Mouse (Mus musculus): ENCODE data around the gene Scgb2b24.

DNA sequence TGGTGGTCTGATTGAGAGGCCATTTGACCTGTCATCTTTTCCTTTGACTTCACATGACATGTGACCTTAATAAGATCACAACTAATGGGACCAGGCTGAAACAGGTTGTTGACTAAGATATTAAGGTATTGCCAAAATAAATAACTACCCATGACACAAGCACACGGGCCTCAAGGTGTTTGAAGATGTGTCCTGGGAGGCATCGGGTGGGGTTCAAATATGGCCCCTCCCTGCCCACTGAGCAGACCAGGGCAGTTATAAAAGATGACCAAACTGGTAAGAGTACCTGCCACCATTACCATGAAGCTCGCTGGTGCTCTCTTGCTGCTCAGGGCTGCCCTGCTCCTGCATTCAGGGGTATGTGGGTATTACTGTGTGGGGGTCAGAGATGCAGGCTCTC, 4.4 kb upstream of the Scgb2b24 start, which contains the start of gene Scgb1b24:
- TF ChIP-seq TAL1 (IDR thresholded peaks at IDR 0.05; ENCODE audit: low read length): no peak
- no peak for TF ChIP-seq GATA1 (IDR thresholded peaks at IDR 0.05; ENCODE audit: low read length)
